Mouse (Mus musculus): ENCODE measurements at regions not wholly inside any gene's neighbourhood (a gene's known extent, or its start where the extent isn't known, plus 50 kb on each side); places are given as distances from the start of the nearest gene placed in this dataset.

GRCm38 (mm10) chr19:32959844-32960195, 202.5 kb downstream of the Pten start:
- TF ChIP-seq POLR2A (IDR thresholded peaks at IDR 0.05; ENCODE audit: low read depth, low read length), result no peak
- no peak for TF ChIP-seq CTCF (IDR thresholded peaks at IDR 0.05; ENCODE audit: borderline replicate concordance, insufficient read depth, low read length)
